Mouse (Mus musculus) lung, postnatal 14 days (tissue): Measurements from ENCODE around the gene Gm45521.

Experiments
- DNase-seq: peaks from one replicate; pipeline ENCODE4 v3.0.0; 2021

Gm45521 gene

DNA sequence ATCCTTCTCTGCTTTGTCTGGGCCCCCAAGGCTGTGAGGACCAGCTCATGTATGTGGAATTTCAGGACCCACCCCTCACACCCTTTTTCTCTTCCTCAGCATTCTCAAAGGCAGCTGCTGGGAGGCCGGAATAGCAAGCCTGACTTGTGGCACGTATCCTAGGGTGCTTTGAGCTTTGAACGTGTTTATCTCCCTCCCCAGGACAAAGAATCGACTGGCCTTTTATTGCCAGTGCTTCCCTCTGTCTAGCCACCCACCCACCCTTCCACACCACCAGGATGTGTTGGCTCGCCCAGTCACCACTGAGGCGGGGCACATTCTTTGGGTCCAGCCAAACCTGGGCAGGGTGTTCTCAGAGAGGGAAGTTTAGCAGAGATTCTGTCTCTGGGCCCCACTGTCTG is 3.0 kb upstream of the Gm45521 start:
- no peak for DNase-seq

- no peak for DNase-seq
These were observed 661 bp upstream of the Gm45521 start for GRCm38 (mm10) chr14:7956427-7956826.

DNA sequence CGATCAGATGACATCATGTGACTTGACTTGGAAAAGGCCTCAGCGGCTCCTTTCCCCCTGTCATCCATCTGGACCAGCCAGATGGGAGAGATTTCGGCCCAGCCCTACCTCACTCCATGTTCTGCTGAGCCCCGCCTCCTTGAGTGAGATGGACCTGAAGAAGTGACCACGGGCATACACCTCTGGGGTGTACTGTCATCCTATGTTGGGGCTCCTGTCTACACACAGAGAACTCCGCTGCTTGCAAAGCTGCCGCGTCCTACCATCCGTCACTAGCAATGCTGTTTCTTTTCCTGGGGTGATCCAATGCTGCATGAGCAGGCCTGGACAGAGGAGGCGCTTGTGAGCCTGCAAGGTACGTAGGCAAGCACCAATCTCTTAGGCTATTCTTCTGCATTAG is 3.5 kb downstream of the Gm45521 start:
- DNase-seq = no peak

- DNase-seq = no peak
These were observed 4.6 kb downstream of the Gm45521 start for GRCm38 (mm10) chr14:7961714-7962113.

GRCm38 (mm10) chr14:7962626-7963025 is 5.5 kb downstream of the Gm45521 start:
- no peak for DNase-seq

GRCm38 (mm10) chr14:7963160-7963559 is 6.1 kb downstream of the Gm45521 start:
- no peak for DNase-seq

GRCm38 (mm10) chr14:7964219-7964889 is 7.3 kb downstream of the Gm45521 start:
- DNase-seq = peak; percentile 82

GRCm38 (mm10) chr14:7971889-7972493 is 14.9 kb downstream of the Gm45521 start:
- DNase-seq = peak; percentile 32

- DNase-seq = no peak
These were observed 17.6 kb downstream of the Gm45521 start for GRCm38 (mm10) chr14:7974643-7975042.

DNA sequence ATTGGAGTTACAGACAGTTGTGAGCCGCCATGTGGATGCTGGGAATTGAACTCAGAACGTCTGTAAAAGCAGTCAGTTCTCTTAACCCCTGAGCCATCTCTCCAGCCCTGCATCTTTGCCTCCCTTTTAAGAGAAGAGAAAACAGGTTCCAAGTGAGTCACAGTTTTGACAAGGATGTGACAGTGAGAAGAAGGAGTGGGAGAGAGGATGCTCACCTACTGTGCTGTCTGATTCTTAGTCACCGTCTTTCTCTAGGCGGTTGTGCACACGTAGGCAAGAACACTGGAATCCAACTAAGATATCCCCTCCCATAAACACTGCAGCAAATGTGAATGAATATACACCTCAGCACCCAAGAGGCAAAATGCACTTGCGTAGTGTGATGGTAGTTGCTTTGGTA is 18.1 kb downstream of the Gm45521 start:
- no peak for DNase-seq

GRCm38 (mm10) chr14:7977471-7977870 is 20.4 kb downstream of the Gm45521 start:
- no peak for DNase-seq

DNA sequence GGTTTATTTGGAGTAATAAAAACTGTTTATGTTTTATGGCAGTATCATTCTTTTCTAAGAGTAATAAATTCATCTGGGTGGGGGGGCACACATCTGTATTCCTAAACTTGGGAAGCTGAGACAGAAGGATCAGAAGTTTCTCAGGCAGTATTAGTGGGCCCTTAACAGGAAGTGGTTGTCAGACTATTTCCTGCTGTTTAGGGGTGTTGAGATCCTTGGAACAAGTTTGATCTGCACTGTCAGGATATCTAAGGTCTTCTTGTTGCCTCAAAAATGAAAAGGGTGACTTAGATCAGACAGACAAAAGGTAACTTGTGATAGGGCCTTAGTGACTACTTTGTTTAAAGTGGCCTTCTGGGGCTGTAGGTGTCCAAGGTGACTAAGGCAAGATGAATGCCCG is 21.1 kb downstream of the Gm45521 start:
- no peak for DNase-seq

DNA sequence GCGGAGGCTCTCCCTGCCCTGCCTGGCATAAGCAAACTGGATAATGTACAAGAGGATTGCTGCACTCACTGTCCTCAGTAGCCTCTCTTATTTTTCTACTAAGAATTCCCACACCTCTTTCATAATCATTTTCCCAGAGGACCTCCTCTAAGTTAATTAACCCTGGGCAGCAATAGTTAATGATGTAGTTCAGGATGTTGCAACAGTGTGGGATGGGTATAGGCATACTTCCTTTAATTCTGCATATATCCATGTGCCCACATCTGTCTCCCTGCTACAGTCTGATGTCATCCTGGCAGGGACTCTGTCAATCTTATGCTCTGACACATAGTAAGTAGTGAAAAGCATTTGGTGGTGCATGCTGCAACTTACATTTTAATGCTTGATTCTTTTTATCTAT is 24.1 kb downstream of the Gm45521 start:
- DNase-seq = no peak

- DNase-seq = no peak
These were observed 29.8 kb downstream of the Gm45521 start for GRCm38 (mm10) chr14:7986913-7987312.

DNA sequence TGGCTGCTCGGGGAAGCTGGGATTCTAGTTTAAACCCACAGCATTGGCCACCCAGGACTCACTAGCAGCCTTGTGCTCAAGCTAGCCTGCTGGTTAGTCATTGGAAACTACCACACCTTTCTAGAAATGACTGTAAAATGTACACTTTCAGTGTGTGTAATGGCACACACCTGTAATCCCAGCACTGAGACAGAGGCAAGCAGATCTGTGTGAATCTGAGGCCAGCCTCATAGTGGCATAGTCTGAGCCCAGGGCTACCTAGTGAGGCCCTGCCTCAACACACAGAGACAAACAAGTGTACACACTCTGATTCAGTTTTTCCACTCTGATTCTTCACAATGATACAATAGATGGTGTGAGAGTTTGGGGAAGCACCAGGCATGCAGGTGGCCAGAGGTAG is 32.3 kb downstream of the Gm45521 start:
- no peak for DNase-seq

DNA sequence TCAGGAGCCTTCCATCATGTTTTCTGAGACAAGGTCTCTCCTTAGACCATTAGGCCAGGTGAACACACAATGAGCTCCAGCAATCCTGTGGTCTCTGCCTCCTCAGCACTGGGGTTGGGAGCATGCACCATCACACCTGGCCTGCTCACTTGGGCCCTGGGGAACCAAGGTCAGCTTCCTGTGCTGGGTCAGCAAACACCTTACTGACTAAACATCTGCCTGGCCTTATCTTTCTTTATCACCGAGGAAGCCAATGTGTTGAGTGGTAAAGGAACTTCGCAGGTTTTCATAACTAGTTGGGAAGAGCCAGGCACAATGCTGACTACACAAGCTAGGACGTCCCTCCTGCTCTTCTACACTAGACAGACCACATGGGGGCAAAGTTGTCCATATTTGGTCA is 32.9 kb downstream of the Gm45521 start:
- DNase-seq = no peak

DNA sequence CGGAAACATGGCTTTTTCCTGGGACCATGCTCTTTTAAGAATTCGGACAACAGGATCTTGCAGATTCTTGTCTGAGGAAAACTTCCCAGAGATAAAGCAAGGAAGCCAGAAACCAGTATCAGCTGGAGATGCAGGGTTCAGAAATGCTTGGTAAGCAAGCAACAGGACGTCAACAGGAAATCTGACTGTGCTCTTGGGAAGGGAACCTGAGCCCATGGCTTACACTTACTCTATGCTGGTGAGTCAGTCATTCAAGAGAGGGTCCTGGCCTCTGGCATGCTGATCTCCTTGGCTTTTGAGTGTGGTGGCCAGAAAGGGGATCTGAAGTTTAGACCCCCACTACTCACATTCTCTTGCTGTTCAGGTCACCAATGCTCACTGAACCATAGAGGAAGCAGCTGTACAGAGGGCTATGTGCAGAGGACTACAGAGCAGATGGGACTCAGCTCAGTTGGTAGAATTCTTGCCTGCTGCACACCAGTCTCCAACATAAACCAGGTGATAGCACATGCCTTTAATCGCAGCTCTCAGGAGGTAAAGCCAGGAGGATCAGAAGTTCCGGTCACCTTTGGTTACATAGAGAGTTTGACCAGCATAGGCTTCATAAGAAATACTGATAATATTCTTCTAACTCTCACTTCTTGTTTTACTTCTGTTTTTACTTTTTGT is 34.2 kb downstream of the Gm45521 start:
- DNase-seq = no peak

DNA sequence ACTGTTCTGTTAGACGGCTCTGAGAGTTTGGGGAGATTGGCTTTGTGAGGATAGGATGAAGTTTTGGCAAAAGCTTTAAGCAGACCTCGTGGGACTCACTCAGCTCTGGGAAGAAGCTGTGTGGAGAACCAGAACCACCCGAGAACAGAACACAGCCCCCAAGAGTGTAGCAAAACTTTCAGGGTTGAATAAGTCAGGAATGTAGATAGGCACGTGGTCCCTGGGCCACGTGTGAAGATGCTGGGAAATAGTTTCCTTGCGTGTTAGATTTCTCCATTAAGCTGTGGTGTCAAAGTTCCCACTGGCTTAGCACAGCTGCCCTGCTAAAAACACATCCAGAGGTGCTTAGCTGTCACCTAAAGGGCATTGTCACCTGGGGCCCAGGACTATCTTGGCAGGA is 35.1 kb downstream of the Gm45521 start:
- no peak for DNase-seq

- DNase-seq = peak; percentile 62
These were observed 37.2 kb downstream of the Gm45521 start, which contains the start of gene Dnase1l3 for GRCm38 (mm10) chr14:7994271-7994767. Gene Dnase1l3, minus strand, starts transcription at chr14:7994573.

DNA sequence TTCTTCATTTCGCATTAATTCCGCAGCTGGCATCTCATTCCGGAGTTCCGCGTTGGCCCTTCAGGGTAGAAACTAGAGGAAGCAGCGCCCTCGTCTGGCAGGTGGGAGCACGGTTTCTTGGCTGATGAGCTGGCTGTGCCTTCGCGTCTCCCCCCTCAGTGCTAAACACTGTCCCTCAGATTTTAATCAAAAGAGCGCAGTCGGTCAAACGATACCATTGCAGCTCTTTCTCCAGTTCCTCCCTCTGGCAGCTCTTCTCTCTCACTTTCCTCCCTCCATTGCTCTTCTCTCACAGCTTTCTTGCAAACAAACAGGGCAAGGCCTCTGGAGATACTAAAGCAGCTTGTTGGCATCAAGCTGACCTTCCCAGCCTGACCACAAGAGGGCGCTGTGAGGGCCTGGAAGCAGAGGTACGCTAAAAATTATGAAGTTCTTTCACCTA is 40.2 kb downstream of the Gm45521 start:
- DNase-seq = peak; percentile 91

DNA sequence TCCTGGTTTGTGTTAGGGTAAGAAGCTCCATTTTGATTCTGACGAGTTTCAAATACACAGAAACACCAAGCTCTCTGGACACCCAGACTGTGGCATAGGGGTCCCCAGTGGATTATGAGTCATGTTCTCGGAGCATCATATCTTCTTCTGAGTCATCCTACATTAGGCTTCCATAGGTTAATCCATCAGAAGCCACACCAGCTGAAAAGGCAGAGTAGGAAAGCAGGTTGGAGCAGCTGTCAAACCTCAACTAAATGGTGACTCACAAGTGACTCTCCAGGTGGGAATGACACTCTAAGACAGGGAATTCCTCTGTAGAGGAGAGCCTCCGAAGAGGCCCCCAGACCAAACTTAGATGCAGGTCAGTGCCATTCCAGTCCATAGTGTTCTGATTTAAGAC is 41.9 kb downstream of the Gm45521 start:
- DNase-seq = no peak

DNA sequence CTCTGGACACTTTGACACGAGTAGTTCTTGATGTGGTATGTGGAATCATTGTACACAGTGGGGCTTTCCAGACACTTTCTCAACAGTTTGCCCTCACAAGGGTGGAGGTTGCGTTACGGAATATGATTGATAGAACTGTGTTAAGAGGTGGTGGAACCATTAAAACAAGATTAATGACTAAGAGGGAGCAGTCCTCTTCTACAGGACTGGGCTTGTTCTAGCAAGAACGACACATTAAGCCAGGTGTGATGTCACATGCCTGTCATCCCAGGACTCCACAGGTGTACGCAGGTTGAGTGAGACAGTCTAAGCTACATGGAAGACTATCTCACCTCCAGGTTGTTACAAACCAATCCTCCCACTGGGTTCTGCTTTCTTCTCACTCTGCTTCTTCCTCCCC is 42.3 kb downstream of the Gm45521 start:
- no peak for DNase-seq

DNA sequence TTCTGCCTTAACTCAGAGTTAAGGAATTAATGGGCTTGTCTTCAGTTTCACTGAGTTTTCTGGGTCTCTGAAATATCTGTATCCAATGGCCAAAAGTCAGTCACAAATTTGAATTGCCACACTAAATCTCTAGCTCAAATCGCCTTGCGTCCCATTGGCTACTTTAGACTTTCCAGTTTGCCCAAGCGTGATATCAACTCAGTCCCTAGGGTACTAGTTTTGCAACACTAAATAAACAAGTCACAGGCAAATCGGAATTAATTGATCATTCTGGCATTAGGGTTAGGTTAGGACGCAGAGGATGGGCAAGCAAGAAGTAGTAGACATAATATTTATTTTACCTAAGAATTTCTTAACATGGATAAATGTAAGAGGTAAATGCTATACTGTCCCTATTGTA is 43.2 kb downstream of the Gm45521 start:
- DNase-seq = no peak
